Mouse (Mus musculus) cerebellum, adult 2 months (tissue): Measurements from ENCODE around the gene Gsta3.

Experiments used
- CTCF ChIP-seq: fragments of 200-500 bp; IDR thresholded peaks from 2 replicates; pipeline ENCODE4 v1.5.1; 2011; ENCODE audit warnings: low read depth, mild to moderate bottlenecking, control low read depth, low read length, moderate library complexity, borderline replicate concordance; ENCODE audit not compliant: insufficient read depth
- POLR2A ChIP-seq: fragments of 200-500 bp; IDR thresholded peaks from 2 replicates; pipeline ENCODE4 v1.6.1; 2011; ENCODE audit warnings: low read length, control low read depth, borderline replicate concordance; ENCODE audit not compliant: insufficient read depth

DNA sequence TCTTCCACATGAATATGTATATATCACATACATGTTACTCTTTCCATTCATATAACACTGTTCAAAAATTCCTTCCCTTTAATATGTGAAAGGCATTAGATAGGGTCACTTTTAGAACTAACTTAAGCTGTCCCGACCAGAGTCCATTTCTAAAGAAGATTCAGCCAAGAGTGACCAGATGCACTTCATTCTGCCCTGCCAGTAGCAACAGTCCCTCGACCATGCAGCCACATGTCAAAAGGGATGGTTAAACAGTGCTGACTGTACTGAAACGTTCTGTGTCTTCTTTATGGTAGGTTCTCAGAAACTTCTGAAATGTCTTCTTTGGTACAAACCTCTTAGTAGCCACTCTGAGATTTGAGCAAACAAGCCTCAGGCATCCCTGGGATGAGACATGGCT lies 61.3 kb downstream of the Gsta3 start:
- no peak for TF ChIP-seq CTCF
- no peak for TF ChIP-seq POLR2A
